Mouse (Mus musculus) retina, embryonic 14.5 days (tissue): ENCODE results near the gene Mroh8.

Experiments used
- DNase-seq: peaks from one replicate; pipeline ENCODE4 v3.0.0-alpha.2; 2015; ENCODE audit warnings: low spot score

Gene Mroh8

GRCm38 (mm10) chr2:157279416-157279800, at the start of gene Mroh8:
TSS of gene Mroh8 (minus strand) at chr2:157279549.
- DNase-seq = no peak

GRCm38 (mm10) chr2:157328570-157328969, 49.2 kb upstream of the Mroh8 start:
- peak; percentile 60 for DNase-seq

- DNase-seq = no peak
Observed at GRCm38 (mm10) chr2:157328106-157328505, 48.8 kb upstream of the Mroh8 start.

GRCm38 (mm10) chr2:157325238-157325637, 45.9 kb upstream of the Mroh8 start:
- no peak for DNase-seq

GRCm38 (mm10) chr2:157322029-157322766, 42.8 kb upstream of the Mroh8 start:
- no peak for DNase-seq

- DNase-seq = peak; percentile 59
Observed at GRCm38 (mm10) chr2:157320886-157321285, 41.5 kb upstream of the Mroh8 start.

- no peak for DNase-seq
Observed at GRCm38 (mm10) chr2:157320135-157320534, 40.8 kb upstream of the Mroh8 start.

GRCm38 (mm10) chr2:157317220-157317619, 37.9 kb upstream of the Mroh8 start:
- no peak for DNase-seq

- DNase-seq = no peak
Observed at GRCm38 (mm10) chr2:157316358-157316933, 37.1 kb upstream of the Mroh8 start.

- no peak for DNase-seq
Observed at GRCm38 (mm10) chr2:157315486-157315885, 36.1 kb upstream of the Mroh8 start.

- DNase-seq = no peak
Observed at GRCm38 (mm10) chr2:157314310-157314709, 35.0 kb upstream of the Mroh8 start.

- no peak for DNase-seq
Observed at GRCm38 (mm10) chr2:157313718-157314117, 34.4 kb upstream of the Mroh8 start.

GRCm38 (mm10) chr2:157310963-157311637, 31.8 kb upstream of the Mroh8 start:
- DNase-seq = no peak

- no peak for DNase-seq
Observed at GRCm38 (mm10) chr2:157309611-157310010, 30.3 kb upstream of the Mroh8 start.

- no peak for DNase-seq
Observed at GRCm38 (mm10) chr2:157308273-157308917, 29.0 kb upstream of the Mroh8 start.

- no peak for DNase-seq
Observed at GRCm38 (mm10) chr2:157307715-157308265, 28.4 kb upstream of the Mroh8 start.

GRCm38 (mm10) chr2:157306091-157307032, 27.0 kb upstream of the Mroh8 start:
- DNase-seq = no peak

GRCm38 (mm10) chr2:157303096-157303495, 23.7 kb upstream of the Mroh8 start:
- DNase-seq = no peak

GRCm38 (mm10) chr2:157300051-157300450, 20.7 kb upstream of the Mroh8 start:
- DNase-seq = no peak

GRCm38 (mm10) chr2:157296105-157296689, 16.8 kb upstream of the Mroh8 start:
- DNase-seq = no peak

GRCm38 (mm10) chr2:157292093-157292492, 12.7 kb upstream of the Mroh8 start:
- peak; percentile 87 for DNase-seq
